Mouse (Mus musculus) adrenal gland, postnatal 4 days (tissue): ENCODE measurements around the gene Slc8b1. TPM values are rescaled to one million over a fixed set of nuclear protein-coding genes. Genes with fewer than 3 reads are reported as not detected.

ENCODE experiments used
- DNase-seq, 2 experiments: peaks; one replicate each; pipeline ENCODE4 v3.0.0; 2021 to 2022; ENCODE audit warnings: low spot score in 2 of 2, mixed read lengths in 2 of 2
- total RNA-seq, 2 experiments: library from RNA; stranded (reverse); gene quantifications; 2 replicates each; pipeline ENCODE4 v1.2.3; 2021

The Slc8b1 gene
- total RNA-seq, 2 experiments from 2014 or later: 29.6 to 31.7 TPM

DNA sequence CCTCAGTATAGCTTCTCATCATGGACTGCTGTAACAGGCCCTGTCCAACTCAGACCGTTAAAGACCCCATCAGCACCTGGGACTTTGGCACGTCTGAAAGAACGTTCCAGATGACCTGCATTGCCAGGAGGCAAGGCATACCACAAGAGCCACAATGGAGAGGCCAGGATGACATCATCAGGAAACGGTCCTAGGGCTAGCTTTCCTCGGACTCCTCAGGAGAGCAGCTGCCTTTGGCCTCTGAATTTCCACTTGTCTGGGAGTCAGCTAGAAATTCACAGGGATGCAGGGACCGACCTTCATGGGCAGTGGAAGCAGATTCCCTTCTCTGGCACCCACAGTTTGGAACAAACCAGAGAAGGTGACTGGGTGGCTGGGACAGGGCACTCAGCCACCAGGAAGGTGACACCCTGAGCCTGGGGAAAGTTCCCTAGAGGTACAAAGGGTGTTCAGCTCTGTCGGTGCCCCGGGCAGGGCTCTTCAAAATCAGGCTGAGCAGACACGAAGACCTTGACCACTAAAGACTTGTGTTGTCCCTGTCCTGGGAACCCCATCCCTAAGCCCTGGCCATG is 55.8 kb downstream of the Slc8b1 start:
- DNase-seq: no peak

DNA sequence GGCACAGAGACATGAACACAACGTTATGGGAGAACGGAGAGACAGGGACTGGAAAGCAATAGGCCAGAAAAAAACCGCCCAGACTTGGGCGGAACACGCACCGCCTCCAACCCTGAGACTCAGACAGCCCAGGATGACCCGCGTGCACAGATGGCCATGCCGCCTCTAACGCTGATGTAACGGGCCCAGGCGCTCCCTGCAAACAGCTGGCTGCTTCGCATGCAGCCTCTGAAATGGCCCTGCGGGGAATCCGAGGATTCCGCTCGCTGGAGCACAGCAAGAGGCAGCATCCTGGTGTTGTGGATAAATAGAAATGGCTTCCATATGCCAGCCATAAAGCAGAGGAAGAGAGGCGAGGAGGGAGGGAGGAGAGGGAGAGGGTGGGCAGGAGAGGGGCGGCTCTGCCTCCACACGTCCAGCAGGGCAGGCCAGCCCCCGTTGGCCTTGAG is 56.3 kb downstream of the Slc8b1 start:
- no peak for DNase-seq

DNA sequence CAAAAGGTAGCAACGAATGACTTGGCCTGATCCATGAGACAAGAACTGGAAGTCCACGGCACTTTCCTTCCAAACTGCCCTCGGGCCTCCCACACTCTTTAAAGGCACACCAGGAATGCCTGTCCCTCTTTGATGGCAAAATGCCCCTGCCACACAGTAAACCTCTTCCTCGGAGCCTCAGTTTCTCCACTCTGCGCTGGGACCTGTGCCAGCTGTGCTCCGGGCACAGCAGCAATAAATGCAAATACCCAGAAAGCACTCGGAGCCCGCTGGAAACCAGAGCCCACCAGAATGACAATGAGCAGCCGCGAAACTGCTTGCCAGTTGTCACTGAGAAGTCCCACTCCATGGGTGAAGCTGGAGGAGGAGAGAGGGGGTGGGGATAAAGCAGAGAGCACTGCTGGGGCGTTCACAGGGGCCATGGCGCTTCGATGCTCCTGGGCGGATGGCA is 56.8 kb downstream of the Slc8b1 start:
- no peak for DNase-seq

- DNase-seq: no peak
Observed at GRCm38 (mm10) chr5:120568336-120568768, 57.4 kb downstream of the Slc8b1 start.

GRCm38 (mm10) chr5:120568964-120569363 is 58.0 kb downstream of the Slc8b1 start:
- DNase-seq: no peak

GRCm38 (mm10) chr5:120569791-120570190 is 58.8 kb downstream of the Slc8b1 start:
- no peak for DNase-seq

GRCm38 (mm10) chr5:120570289-120570897 is 59.4 kb downstream of the Slc8b1 start:
- DNase-seq: no peak

- no peak for DNase-seq
Observed at GRCm38 (mm10) chr5:120571056-120571740, 60.2 kb downstream of the Slc8b1 start.

DNA sequence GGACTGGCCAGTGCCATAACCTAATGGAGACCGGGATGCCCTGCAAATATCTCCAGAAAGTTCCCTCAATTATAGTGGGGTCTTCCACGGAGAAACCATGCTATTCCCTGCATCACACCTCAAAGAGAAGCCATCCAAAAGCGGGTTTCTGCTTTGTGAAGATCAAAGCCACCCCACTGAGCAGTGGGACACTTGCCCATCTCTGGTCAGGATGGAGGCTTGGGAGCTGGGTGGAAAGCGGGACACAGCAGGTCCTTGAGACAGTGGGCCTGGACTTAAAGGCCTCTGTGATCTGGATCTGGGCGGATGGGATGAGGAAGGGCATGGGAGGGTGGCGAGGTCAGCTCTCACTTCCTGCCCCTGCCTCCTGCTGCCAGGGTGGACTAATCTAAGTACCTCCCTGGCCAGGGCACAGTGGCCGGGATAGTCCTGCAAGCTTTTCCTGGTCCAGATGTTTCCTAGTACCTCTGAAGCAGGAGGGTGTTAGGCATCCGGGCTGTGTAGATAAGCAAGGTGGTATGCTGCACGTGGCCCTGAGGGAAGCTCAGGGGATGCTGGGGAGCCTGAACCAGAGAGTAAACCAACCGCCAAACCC is 63.6 kb downstream of the Slc8b1 start:
- DNase-seq: no peak

- DNase-seq: no peak
Observed at GRCm38 (mm10) chr5:120576781-120577301, 65.9 kb downstream of the Slc8b1 start.

DNA sequence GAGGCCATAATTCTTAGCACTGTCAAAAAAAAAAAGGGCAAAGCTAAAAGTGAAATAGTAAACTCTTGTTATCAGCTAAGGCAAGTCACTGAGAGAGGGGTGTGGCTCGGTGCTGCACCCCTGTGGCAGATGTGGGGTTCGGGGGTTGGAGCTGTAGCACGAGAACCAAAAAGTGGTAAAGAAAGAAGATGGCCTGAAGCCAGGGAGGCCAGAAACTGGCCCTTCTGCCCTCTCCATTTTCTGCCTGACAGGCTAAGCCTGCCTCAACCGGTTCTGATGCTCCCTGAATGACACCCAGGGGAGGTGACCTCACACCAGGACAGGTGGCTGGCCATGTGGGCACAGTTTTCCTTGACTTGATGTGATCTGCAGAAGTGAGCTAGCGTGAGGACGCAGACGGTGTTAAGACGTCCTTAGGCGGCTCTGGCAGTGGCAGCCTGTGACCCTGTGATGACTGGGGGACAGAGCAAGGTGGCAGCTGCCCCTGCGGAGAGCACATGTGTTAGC is 67.0 kb downstream of the Slc8b1 start:
- no peak for DNase-seq

DNA sequence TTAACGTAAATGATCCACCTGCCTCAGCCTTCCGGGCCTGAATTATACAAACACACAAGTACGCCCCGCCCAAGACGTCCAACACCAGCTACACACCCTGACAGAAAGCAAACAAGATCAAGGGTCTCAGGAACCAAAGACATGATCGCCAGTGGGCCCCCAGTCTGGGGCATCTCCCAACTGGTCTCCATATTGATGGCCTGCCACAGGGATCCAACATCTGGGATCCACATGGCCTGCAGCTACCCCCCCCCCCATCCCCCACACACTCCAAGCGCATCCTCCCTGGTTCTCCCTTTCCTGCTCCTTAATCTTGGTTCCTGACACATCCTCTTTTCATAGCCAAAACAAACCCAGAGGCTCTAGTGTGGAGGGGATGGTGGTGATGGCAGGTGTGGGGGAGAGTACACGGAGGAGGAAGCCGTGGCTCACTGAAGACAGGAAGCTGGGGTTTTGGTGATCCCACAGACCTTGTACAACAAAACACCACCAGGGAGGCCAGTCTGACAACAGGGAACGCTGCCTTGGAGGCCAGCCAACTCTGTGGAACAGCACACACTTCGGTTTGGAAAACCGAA is 67.6 kb downstream of the Slc8b1 start:
- DNase-seq: no peak

- DNase-seq: no peak
Observed at GRCm38 (mm10) chr5:120579211-120579897, 68.4 kb downstream of the Slc8b1 start.

DNA sequence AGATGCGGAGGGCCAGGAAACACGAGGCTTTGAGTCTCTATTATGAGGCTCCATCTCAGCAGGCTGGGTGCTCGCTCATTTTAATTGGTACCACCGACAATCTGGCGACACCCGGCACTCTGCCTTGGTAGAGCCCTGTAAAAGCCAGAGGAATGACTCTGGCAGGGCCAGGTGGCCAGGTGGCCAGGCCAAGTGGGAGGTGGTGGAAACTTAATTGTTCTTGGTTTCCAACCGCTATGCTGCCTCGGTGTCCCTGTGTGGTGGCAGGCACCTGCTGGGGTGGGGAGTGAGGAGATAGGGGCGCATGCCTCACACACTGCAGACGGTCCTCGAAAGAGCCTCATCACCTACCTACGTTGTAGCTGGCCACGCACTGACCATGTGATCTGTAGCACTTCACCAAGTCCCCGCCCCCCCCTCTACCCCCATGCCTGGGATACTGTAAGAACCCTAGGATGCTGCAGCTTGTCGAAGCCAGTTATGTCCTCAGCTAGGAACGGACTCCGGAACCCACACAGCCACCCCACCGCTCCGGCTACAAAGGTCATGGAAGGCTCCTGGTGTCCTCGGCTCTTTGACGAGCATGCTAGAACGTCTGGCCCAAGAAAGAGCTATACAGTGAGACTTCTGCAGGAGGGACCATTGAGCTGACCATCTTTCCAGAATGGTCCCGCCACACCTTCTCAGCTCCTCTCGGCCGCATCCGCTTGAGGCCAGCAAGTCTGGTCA is 69.1 kb downstream of the Slc8b1 start:
- DNase-seq: no peak

GRCm38 (mm10) chr5:120582002-120582401 is 71.0 kb downstream of the Slc8b1 start:
- DNase-seq: no peak

DNA sequence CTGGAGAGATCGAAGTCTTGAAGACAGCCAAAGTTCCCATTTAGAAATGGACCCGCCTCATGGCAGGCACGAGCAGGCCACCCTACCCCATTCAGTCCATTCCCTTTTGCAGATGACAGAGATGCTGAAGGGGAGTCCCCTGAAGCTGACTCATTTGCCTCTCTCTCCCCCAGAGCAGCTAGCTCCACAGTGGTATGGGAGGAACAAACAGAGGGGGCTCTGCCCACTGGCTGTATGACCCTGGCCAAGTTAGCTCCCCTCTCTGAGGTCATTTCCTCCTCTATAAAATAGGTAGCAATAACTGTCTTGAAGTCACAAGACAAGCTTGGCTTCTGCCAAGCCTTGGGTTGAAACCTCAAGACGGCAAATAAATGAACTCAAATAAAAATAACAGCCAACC is 72.5 kb downstream of the Slc8b1 start:
- DNase-seq: no peak
